Mouse (Mus musculus): ENCODE data around the gene Tmed8. TPM values are rescaled to one million over a fixed set of nuclear protein-coding genes. Genes with fewer than 3 reads are reported as not detected.

The Tmed8 gene
- 6.5 and 8.8 TPM in 2 replicates for polyA plus RNA-seq (2014; fragmentation: Nextera tagmentation; extraction: Ambion mirVana)

- Histone ChIP-seq H3K9me3 (ENCODE audit: control insufficient read depth, low read length) (no peaks in the 10 kb centered on the region), H3K4me3 (ENCODE audit: low read depth, low read length) (peak within 1 kb of the TSS; percentile 54), H3K27ac (ENCODE audit: low read depth, low read length) (peak within 1 kb of the TSS; percentile 80), H3K4me1 (ENCODE audit: control insufficient read depth, insufficient read depth, low read length) (peaks cover 8% of the 10 kb centered on the region), H3K36me3 (ENCODE audit: control insufficient read depth, insufficient read depth, low read length) (no peaks in the 10 kb centered on the region), H3K27me3 (ENCODE audit: control insufficient read depth, insufficient read depth, low read length) (no peaks in the 10 kb centered on the region), H3K4me2 (ENCODE audit: low read depth, low read length) (peak within 1 kb of the TSS; percentile 60), H3K9ac (replicated peaks; ENCODE audit: low read depth, low read length) (peak within 1 kb of the TSS; percentile 87)
- ATAC-seq (ENCODE audit: low read depth): peak; percentile 98
- WGBS: under 1% methylated on average over 60 of the region's 70 CpGs
These were observed at the start of gene Tmed8 for GRCm38 (mm10) chr12:87199973-87200586. Gene Tmed8, minus strand, starts transcription at chr12:87200454.

DNA sequence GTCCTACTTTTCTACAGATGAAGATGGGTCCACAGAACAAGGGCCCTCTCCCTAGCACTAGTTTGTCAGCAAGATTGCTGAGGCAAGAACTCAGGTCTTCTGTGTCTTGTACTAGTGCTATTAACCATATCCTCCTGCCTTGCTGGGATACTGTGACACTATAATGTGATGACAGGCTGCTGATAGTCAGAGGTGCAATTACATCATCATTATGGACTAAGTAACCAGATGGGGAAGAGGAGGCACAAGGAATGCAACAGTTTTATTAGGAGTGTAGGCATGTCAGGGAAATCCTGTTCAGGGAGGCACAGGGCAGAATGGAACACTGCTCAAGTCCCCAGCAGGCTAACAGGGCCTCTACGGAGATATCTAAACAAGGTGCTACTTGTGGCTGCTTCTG lies 38.4 kb upstream of the Tmed8 start, which contains the start of gene Noxred1:
Gene Noxred1, minus strand, starts transcription at position 101 of the 400 bp plus-strand sequence.
- H3K9me3 ChIP-seq (ENCODE audit: control insufficient read depth, low read length): no peaks in the 10 kb centered on the region
- H3K4me1 ChIP-seq (ENCODE audit: control insufficient read depth, insufficient read depth, low read length): no peaks in the 10 kb centered on the region
- no peaks in the 10 kb centered on the region for H3K27me3 ChIP-seq (ENCODE audit: control insufficient read depth, insufficient read depth, low read length)
- no peak within 1 kb of the TSS for H3K4me3 ChIP-seq (ENCODE audit: low read depth, low read length)
- H3K36me3 ChIP-seq (ENCODE audit: control insufficient read depth, insufficient read depth, low read length): peaks cover 36% of the 10 kb centered on the region
- no peak within 1 kb of the TSS for H3K9ac ChIP-seq (replicated peaks; ENCODE audit: low read depth, low read length)
- H3K4me2 ChIP-seq (ENCODE audit: low read depth, low read length): no peak within 1 kb of the TSS
- no peak within 1 kb of the TSS for H3K27ac ChIP-seq (ENCODE audit: low read depth, low read length)
- ATAC-seq (ENCODE audit: low read depth): no peak
- WGBS: 100% methylated on average over 1 of the region's 1 CpGs

GRCm38 (mm10) chr12:87236882-87237483 lies 36.7 kb upstream of the Tmed8 start:
- Histone ChIP-seq H3K27ac (ENCODE audit: low read depth, low read length) (no peak overlapping the region), H3K4me2 (ENCODE audit: low read depth, low read length) (no peak overlapping the region), H3K4me3 (ENCODE audit: low read depth, low read length) (no peak overlapping the region), H3K9me3 (ENCODE audit: control insufficient read depth, low read length) (no peaks in the 10 kb centered on the region), H3K27me3 (ENCODE audit: control insufficient read depth, insufficient read depth, low read length) (no peaks in the 10 kb centered on the region), H3K9ac (replicated peaks; ENCODE audit: low read depth, low read length) (no peak overlapping the region), H3K36me3 (ENCODE audit: control insufficient read depth, insufficient read depth, low read length) (peaks cover 25% of the 10 kb centered on the region), H3K4me1 (ENCODE audit: control insufficient read depth, insufficient read depth, low read length) (no peaks in the 10 kb centered on the region)
- 86% methylated on average over 5 of the region's 5 CpGs for whole genome bisulfite sequencing
- no peak for ATAC-seq (ENCODE audit: low read depth)

DNA sequence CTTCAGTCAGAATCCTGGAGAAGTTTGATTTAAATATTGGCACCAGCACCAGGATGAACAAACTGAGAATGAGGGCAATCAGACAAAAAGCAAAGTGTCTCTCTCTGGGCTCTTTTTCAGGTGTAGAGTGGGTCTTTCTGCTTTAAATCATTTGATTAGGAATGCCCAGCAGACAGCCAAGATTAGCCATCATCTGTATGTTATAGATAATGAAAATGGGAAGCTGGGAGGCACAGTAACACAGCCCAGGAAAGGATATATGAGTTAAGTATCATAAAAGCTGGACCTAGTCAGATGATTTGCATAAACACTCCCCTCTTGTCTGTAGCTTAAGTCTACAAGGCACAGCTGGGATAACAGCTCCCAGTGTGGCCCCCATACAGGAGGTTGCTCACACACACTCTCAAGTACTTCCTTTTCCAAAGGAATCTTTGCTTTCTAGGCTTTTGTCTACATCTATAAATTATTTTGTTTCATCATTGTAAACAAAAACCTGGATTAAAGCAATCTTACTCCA lies 30.2 kb upstream of the Tmed8 start:
- Histone ChIP-seq H3K27ac (ENCODE audit: low read depth, low read length) (no peak overlapping the region), H3K4me1 (ENCODE audit: control insufficient read depth, insufficient read depth, low read length) (no peaks in the 10 kb centered on the region), H3K4me3 (ENCODE audit: low read depth, low read length) (no peak overlapping the region), H3K36me3 (ENCODE audit: control insufficient read depth, insufficient read depth, low read length) (no peaks in the 10 kb centered on the region), H3K9ac (replicated peaks; ENCODE audit: low read depth, low read length) (no peak overlapping the region), H3K9me3 (ENCODE audit: control insufficient read depth, low read length) (no peaks in the 10 kb centered on the region), H3K4me2 (ENCODE audit: low read depth, low read length) (no peak overlapping the region), H3K27me3 (ENCODE audit: control insufficient read depth, insufficient read depth, low read length) (no peaks in the 10 kb centered on the region)
- no peak for ATAC-seq (ENCODE audit: low read depth)

DNA sequence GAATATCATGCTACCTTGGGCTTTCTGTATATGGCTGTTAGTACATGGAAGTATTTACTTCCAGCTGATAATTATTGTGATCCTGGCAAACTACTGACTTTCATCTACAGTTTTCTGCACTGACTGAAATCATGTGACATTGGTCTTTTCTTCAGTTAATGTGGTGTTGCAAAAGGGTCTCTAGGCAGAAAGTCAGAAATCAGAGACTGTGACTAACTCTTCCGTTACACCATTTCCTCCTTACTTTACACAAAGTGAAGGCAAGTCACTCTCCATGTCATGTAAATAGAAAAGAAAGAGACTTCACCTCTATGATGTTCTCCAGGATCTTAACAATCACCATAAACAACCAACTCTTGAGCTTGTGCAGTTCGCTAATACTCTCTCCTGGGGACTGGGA lies 29.4 kb upstream of the Tmed8 start:
- no peak overlapping the region for H3K4me3 ChIP-seq (ENCODE audit: low read depth, low read length)

GRCm38 (mm10) chr12:87226801-87227200 lies 26.5 kb upstream of the Tmed8 start:
- Histone ChIP-seq H3K27me3 (ENCODE audit: control insufficient read depth, insufficient read depth, low read length) (no peaks in the 10 kb centered on the region), H3K4me1 (ENCODE audit: control insufficient read depth, insufficient read depth, low read length) (no peaks in the 10 kb centered on the region), H3K27ac (ENCODE audit: low read depth, low read length) (no peak overlapping the region), H3K9ac (replicated peaks; ENCODE audit: low read depth, low read length) (no peak overlapping the region), H3K36me3 (ENCODE audit: control insufficient read depth, insufficient read depth, low read length) (no peaks in the 10 kb centered on the region), H3K9me3 (ENCODE audit: control insufficient read depth, low read length) (no peaks in the 10 kb centered on the region), H3K4me2 (ENCODE audit: low read depth, low read length) (no peak overlapping the region), H3K4me3 (ENCODE audit: low read depth, low read length) (no peak overlapping the region)
- 76% methylated on average over 7 of the region's 7 CpGs for WGBS
- no peak for ATAC-seq (ENCODE audit: low read depth)

More for the DNA sequence above, 29.4 kb upstream of the Tmed8 start:
- H3K9ac ChIP-seq (replicated peaks; ENCODE audit: low read depth, low read length): no peak overlapping the region
- no peaks in the 10 kb centered on the region for H3K36me3 ChIP-seq (ENCODE audit: control insufficient read depth, insufficient read depth, low read length)
- H3K27ac ChIP-seq (ENCODE audit: low read depth, low read length): no peak overlapping the region
- 94% methylated on average over 2 of the region's 2 CpGs for WGBS
- no peaks in the 10 kb centered on the region for H3K9me3 ChIP-seq (ENCODE audit: control insufficient read depth, low read length)
- H3K27me3 ChIP-seq (ENCODE audit: control insufficient read depth, insufficient read depth, low read length): no peaks in the 10 kb centered on the region
- ATAC-seq (ENCODE audit: low read depth): no peak
- no peaks in the 10 kb centered on the region for H3K4me1 ChIP-seq (ENCODE audit: control insufficient read depth, insufficient read depth, low read length)
- H3K4me2 ChIP-seq (ENCODE audit: low read depth, low read length): no peak overlapping the region

DNA sequence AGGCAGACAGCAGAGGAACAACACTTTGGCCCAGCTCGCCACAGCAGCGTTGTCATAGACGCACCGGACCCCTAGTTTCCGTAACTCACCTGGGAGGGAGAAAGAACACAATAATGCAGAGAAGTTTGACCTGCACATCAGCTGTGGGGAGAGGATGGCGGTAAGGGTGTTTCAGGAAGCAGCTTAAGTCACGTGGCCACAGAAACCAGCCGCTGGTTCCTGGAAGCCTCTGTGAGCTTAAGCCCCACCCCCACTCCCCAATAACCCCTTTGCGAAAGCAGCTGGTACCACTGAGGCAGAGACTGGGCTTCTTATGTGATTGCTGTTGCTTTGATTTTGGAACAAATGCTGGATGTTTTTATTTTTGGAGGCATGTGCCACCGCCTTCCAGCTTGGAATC lies 24.7 kb upstream of the Tmed8 start:
- Histone ChIP-seq H3K27me3 (ENCODE audit: control insufficient read depth, insufficient read depth, low read length) (no peaks in the 10 kb centered on the region), H3K9ac (replicated peaks; ENCODE audit: low read depth, low read length) (no peak overlapping the region), H3K36me3 (ENCODE audit: control insufficient read depth, insufficient read depth, low read length) (no peaks in the 10 kb centered on the region), H3K4me3 (ENCODE audit: low read depth, low read length) (no peak overlapping the region), H3K9me3 (ENCODE audit: control insufficient read depth, low read length) (no peaks in the 10 kb centered on the region), H3K27ac (ENCODE audit: low read depth, low read length) (no peak overlapping the region), H3K4me2 (ENCODE audit: low read depth, low read length) (no peak overlapping the region), H3K4me1 (ENCODE audit: control insufficient read depth, insufficient read depth, low read length) (no peaks in the 10 kb centered on the region)
- 74% methylated on average over 10 of the region's 10 CpGs for WGBS
- no peak for ATAC-seq (ENCODE audit: low read depth)

- no peaks in the 10 kb centered on the region for H3K27me3 ChIP-seq (ENCODE audit: control insufficient read depth, insufficient read depth, low read length)
- ATAC-seq (ENCODE audit: low read depth): no peak
- H3K9me3 ChIP-seq (ENCODE audit: control insufficient read depth, low read length): no peaks in the 10 kb centered on the region
- no peak overlapping the region for H3K4me2 ChIP-seq (ENCODE audit: low read depth, low read length)
- no peak overlapping the region for H3K9ac ChIP-seq (replicated peaks; ENCODE audit: low read depth, low read length)
- no peak overlapping the region for H3K27ac ChIP-seq (ENCODE audit: low read depth, low read length)
- no peaks in the 10 kb centered on the region for H3K4me1 ChIP-seq (ENCODE audit: control insufficient read depth, insufficient read depth, low read length)
- WGBS: 75% methylated on average over 7 of the region's 7 CpGs
- H3K4me3 ChIP-seq (ENCODE audit: low read depth, low read length): no peak overlapping the region
- H3K36me3 ChIP-seq (ENCODE audit: control insufficient read depth, insufficient read depth, low read length): no peaks in the 10 kb centered on the region
These were observed 19.1 kb upstream of the Tmed8 start for GRCm38 (mm10) chr12:87219362-87219761.

- no peak overlapping the region for H3K4me3 ChIP-seq (ENCODE audit: low read depth, low read length)
- no peaks in the 10 kb centered on the region for H3K36me3 ChIP-seq (ENCODE audit: control insufficient read depth, insufficient read depth, low read length)
- no peaks in the 10 kb centered on the region for H3K27me3 ChIP-seq (ENCODE audit: control insufficient read depth, insufficient read depth, low read length)
- H3K4me1 ChIP-seq (ENCODE audit: control insufficient read depth, insufficient read depth, low read length): no peaks in the 10 kb centered on the region
- H3K27ac ChIP-seq (ENCODE audit: low read depth, low read length): no peak overlapping the region
- H3K9me3 ChIP-seq (ENCODE audit: control insufficient read depth, low read length): no peaks in the 10 kb centered on the region
- ATAC-seq (ENCODE audit: low read depth): no peak
- H3K9ac ChIP-seq (replicated peaks; ENCODE audit: low read depth, low read length): no peak overlapping the region
- H3K4me2 ChIP-seq (ENCODE audit: low read depth, low read length): no peak overlapping the region
These were observed 17.3 kb upstream of the Tmed8 start for GRCm38 (mm10) chr12:87217596-87217995.

Measured in neural tube, embryonic 14.5 days (tissue).